Mouse (Mus musculus): Measurements from ENCODE around the gene Hist1h3f.
"Not testable (repeated sequence)": the region's sequence is repeated elsewhere in the genome, so short reads cannot be mapped to it uniquely, and the experiment has no call there.

Gene Hist1h3f

GRCm38 (mm10) chr13:23562699-23563462 is 19.0 kb downstream of the Hist1h3f start:
- DNase-seq (ENCODE audit: low spot score), result no peak

- DNase-seq (ENCODE audit: low spot score), result no peak
Measured at GRCm38 (mm10) chr13:23564482-23564881, 20.6 kb downstream of the Hist1h3f start.

GRCm38 (mm10) chr13:23570261-23571021 is 26.6 kb downstream of the Hist1h3f start:
- not testable (repeated sequence) for DNase-seq (ENCODE audit: low spot score)

- DNase-seq (ENCODE audit: low spot score), result peak; percentile 64
Measured at GRCm38 (mm10) chr13:23571022-23571503, 27.2 kb downstream of the Hist1h3f start, which contains the start of the genes Hist1h2ae and Hist1h2bg. Gene Hist1h2ae, minus strand, starts transcription at chr13:23571220. Gene Hist1h2bg, plus strand, starts transcription at chr13:23571396.

GRCm38 (mm10) chr13:23571504-23572217 is 27.8 kb downstream of the Hist1h3f start:
- not testable (repeated sequence) for DNase-seq (ENCODE audit: low spot score)

- DNase-seq (ENCODE audit: low spot score), result no peak
Measured at GRCm38 (mm10) chr13:23572218-23573033, 28.6 kb downstream of the Hist1h3f start.

GRCm38 (mm10) chr13:23573034-23573897 is 29.4 kb downstream of the Hist1h3f start:
- DNase-seq (ENCODE audit: low spot score), result peak; percentile 8

- DNase-seq (ENCODE audit: low spot score), result peak; percentile 93
Measured at GRCm38 (mm10) chr13:23573898-23574524, 30.2 kb downstream of the Hist1h3f start, which contains the start of the genes Hist1h2bf and Hist1h2ad. Gene Hist1h2bf, minus strand, starts transcription at chr13:23574196. Gene Hist1h2ad, plus strand, starts transcription at chr13:23574381.

- DNase-seq (ENCODE audit: low spot score), result not testable (repeated sequence)
Measured at GRCm38 (mm10) chr13:23574546-23575170, 30.8 kb downstream of the Hist1h3f start.

GRCm38 (mm10) chr13:23575271-23575851 is 31.5 kb downstream of the Hist1h3f start, which contains the start of gene Hist1h3d:
Gene Hist1h3d, plus strand, starts transcription at chr13:23575763.
- peak; percentile 49 for DNase-seq (ENCODE audit: low spot score)

GRCm38 (mm10) chr13:23575864-23576313 is 32.0 kb downstream of the Hist1h3f start:
- not testable (repeated sequence) for DNase-seq (ENCODE audit: low spot score)

GRCm38 (mm10) chr13:23576351-23576881 is 32.6 kb downstream of the Hist1h3f start:
- DNase-seq (ENCODE audit: low spot score), result no peak

- no peak for DNase-seq (ENCODE audit: low spot score)
Measured at GRCm38 (mm10) chr13:23576906-23577639, 33.2 kb downstream of the Hist1h3f start.

- DNase-seq (ENCODE audit: low spot score), result no peak
Measured at GRCm38 (mm10) chr13:23577835-23578234, 34.0 kb downstream of the Hist1h3f start.

- peak; percentile 95 for DNase-seq (ENCODE audit: low spot score)
Measured at GRCm38 (mm10) chr13:23581408-23582218, 37.8 kb downstream of the Hist1h3f start, which contains the start of gene Hist1h4d. Gene Hist1h4d, plus strand, starts transcription at chr13:23581598.

GRCm38 (mm10) chr13:23582219-23583056 is 38.6 kb downstream of the Hist1h3f start:
- DNase-seq (ENCODE audit: low spot score), result no peak
